In the genomic region with DNA sequence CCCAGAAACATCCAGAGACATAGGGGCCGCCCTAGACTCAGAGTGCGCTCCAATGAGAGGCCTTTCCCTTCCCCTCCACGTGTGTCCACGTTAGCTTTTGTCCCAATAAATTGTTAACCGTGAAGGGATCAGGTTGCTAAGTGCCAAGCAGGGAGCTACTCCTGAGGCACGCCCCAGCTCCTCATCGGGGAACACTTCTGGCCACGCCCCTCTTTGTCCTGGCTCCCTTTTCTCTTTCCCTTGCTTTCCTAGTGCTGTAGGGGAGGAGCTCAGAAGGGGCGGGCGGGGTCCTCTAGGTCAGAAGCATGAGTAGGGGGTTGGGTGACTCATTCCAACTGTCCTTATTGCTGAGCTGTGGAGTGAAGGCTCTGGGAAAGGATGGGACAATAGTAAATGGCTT, we compare ENCODE assay signal across 10 mouse cellular contexts. TPM values are rescaled to one million over a fixed set of nuclear protein-coding genes. Genes with fewer than 3 reads are reported as not detected.
DNase-seq lines count a peak whose midpoint lies in the region; ATAC-seq and TF ChIP-seq lines count a peak whose summit lies in the region.
"Had no signal": no experiment of that assay in that cellular context is flagged by ENCODE, and none has a peak within 500 bp of the region (broad histone marks: within the 10 kb centered on the region; RNA-seq: fewer than 3 reads in every experiment).

No protein-coding gene starts in this region.

- peak; percentile 64 for DNase-seq in hindbrain, embryonic 11.5 days (ENCODE audit: low spot score)
- no peak for DNase-seq in hindbrain, postnatal 0 days (ENCODE audit: low spot score)
- DNase-seq in WW6 (ENCODE audit: low read depth, low spot score), result peak; percentile 79
- peak; percentile 43 for DNase-seq in neural tube, embryonic 10.5 days (ENCODE audit: extremely low spot score, low spot score)
- no peak for DNase-seq in gastrocnemius, adult 8-10 months (ENCODE audit: low spot score in 2 of 2)
- no peak for DNase-seq in cerebellum, adult 18-20 months
- DNase-seq in ovary, postnatal 10 days (ENCODE audit: low spot score), result no peak
- DNase-seq: gastrocnemius, postnatal 10 days had no signal

- H3K27me3 ChIP-seq in hindbrain, embryonic 11.5 days (ENCODE audit: control insufficient read depth, insufficient read depth, low read length), result no peaks in the 10 kb centered on the region
- H3K27me3 ChIP-seq in hindbrain, postnatal 0 days (ENCODE audit: insufficient read depth, low read length), result no peaks in the 10 kb centered on the region
- peaks cover 24% of the 10 kb centered on the region for H3K27me3 ChIP-seq in hindbrain, embryonic 13.5 days

- no peaks in the 10 kb centered on the region for H3K36me3 ChIP-seq in hindbrain, embryonic 11.5 days (ENCODE audit: control insufficient read depth, insufficient read depth, low read length)
- H3K36me3 ChIP-seq in hindbrain, postnatal 0 days (ENCODE audit: insufficient read depth, low read length), result no peaks in the 10 kb centered on the region
- H3K36me3 ChIP-seq in hindbrain, embryonic 13.5 days, result no peaks in the 10 kb centered on the region
- H3K36me3 ChIP-seq: G1E had no signal

- peak; percentile 62 for ATAC-seq in hindbrain, embryonic 11.5 days (ENCODE audit: low FRiP score)
- ATAC-seq in hindbrain, postnatal 0 days, result no peak
- ATAC-seq in hindbrain, embryonic 13.5 days (ENCODE audit: low FRiP score), result no peak

- 0 out of 2 replicates have a peak overlapping the region, but pooled peaks have one; percentile 31 for H3K9ac ChIP-seq in hindbrain, embryonic 11.5 days (ENCODE audit: low read depth, low read length)
- H3K9ac ChIP-seq in hindbrain, postnatal 0 days (replicated peaks; ENCODE audit: low read length), result no peak overlapping the region
- 0 out of 2 replicates have a peak overlapping the region, but pooled peaks have one; percentile 39 for H3K9ac ChIP-seq in hindbrain, embryonic 13.5 days

- no peaks in the 10 kb centered on the region for H3K4me1 ChIP-seq in hindbrain, embryonic 11.5 days (replicated peaks; ENCODE audit: control insufficient read depth, insufficient read depth, low read length)
- no peaks in the 10 kb centered on the region for H3K4me1 ChIP-seq in hindbrain, postnatal 0 days (ENCODE audit: insufficient read depth, low read length)
- H3K4me1 ChIP-seq in hindbrain, embryonic 13.5 days (replicated peaks), result peaks cover 6% of the 10 kb centered on the region

- no peaks in the 10 kb centered on the region for H3K9me3 ChIP-seq in hindbrain, embryonic 11.5 days (ENCODE audit: control insufficient read depth, low read length)
- H3K9me3 ChIP-seq in hindbrain, postnatal 0 days (ENCODE audit: low read length), result no peaks in the 10 kb centered on the region
- no peaks in the 10 kb centered on the region for H3K9me3 ChIP-seq in hindbrain, embryonic 13.5 days
- H3K9me3 ChIP-seq: G1E had no signal

- no peak overlapping the region for H3K27ac ChIP-seq in hindbrain, embryonic 11.5 days (ENCODE audit: low read depth, low read length)
- H3K27ac ChIP-seq in hindbrain, postnatal 0 days, result no peak overlapping the region
- no peak overlapping the region for H3K27ac ChIP-seq in hindbrain, embryonic 13.5 days

- peak overlapping the region; percentile 23 for H3K4me2 ChIP-seq in hindbrain, embryonic 11.5 days (replicated peaks; ENCODE audit: low read depth, low read length)
- H3K4me2 ChIP-seq in hindbrain, postnatal 0 days (ENCODE audit: low read depth, low read length), result no peak overlapping the region
- H3K4me2 ChIP-seq in hindbrain, embryonic 13.5 days, result no peak overlapping the region

- under 1% methylated on average over 10 of the region's 10 CpGs for WGBS in hindbrain, embryonic 11.5 days
- WGBS in hindbrain, postnatal 0 days, result 9% methylated on average over 10 of the region's 10 CpGs
- WGBS in hindbrain, embryonic 13.5 days, result 4% methylated on average over 10 of the region's 10 CpGs

- no peak overlapping the region for H3K4me3 ChIP-seq in hindbrain, embryonic 11.5 days (ENCODE audit: low read depth, low read length)
- no peak overlapping the region for H3K4me3 ChIP-seq in hindbrain, postnatal 0 days (ENCODE audit: low read length)
- H3K4me3 ChIP-seq in hindbrain, embryonic 13.5 days, result no peak overlapping the region

- no peak for TF ChIP-seq CTCF in hindbrain, postnatal 0 days (IDR thresholded peaks at IDR 0.05; ENCODE audit: low read depth)

RNA-seq across cellular contexts. Expression of a gene that starts 8.8 kb away (rescaled TPM):
- 94.2 and 104 TPM in 2 replicates for polyA plus RNA-seq in hindbrain, embryonic 11.5 days (2014; fragmentation: Nextera tagmentation; extraction: Ambion mirVana)
- 121 and 122 TPM in 2 replicates for total RNA-seq in hindbrain, postnatal 0 days (2014; rRNA removed)
- polyA plus RNA-seq in hindbrain, postnatal 0 days (2015; fragmentation: Nextera tagmentation; extraction: Ambion mirVana), result 87.2 and 88.7 TPM in 2 replicates
- 99.1 and 102 TPM in 2 replicates for polyA plus RNA-seq in hindbrain, embryonic 13.5 days (2015; fragmentation: Nextera tagmentation; extraction: Ambion mirVana)
- 10 to 100 TPM; 36.5 to 40.7 (median 39.7) TPM for total RNA-seq in gastrocnemius, adult 8-10 months (2022)

RNA-seq across cellular contexts. Expression of a gene that starts 36.4 kb away (rescaled TPM):
- 0.56 and 0.86 TPM in 2 replicates for polyA plus RNA-seq in hindbrain, embryonic 11.5 days (2014; fragmentation: Nextera tagmentation; extraction: Ambion mirVana)
- total RNA-seq in hindbrain, postnatal 0 days (2014; rRNA removed), result 0.32 and 2.4 TPM in 2 replicates
- polyA plus RNA-seq in hindbrain, postnatal 0 days (2015; fragmentation: Nextera tagmentation; extraction: Ambion mirVana), result 1.2 and 1.3 TPM in 2 replicates
- polyA plus RNA-seq in hindbrain, embryonic 13.5 days (2015; fragmentation: Nextera tagmentation; extraction: Ambion mirVana), result 2.1 and 2.4 TPM in 2 replicates
- total RNA-seq in gastrocnemius, adult 8-10 months (2022), result not detected
- total RNA-seq: G1E had no signal
- polyA plus RNA-seq: G1E had no signal

RNA-seq across cellular contexts. Expression of a gene that starts 37.6 kb away (rescaled TPM):
- polyA plus RNA-seq in hindbrain, embryonic 11.5 days (2014; fragmentation: Nextera tagmentation; extraction: Ambion mirVana), result 43.7 and 45.4 TPM in 2 replicates
- 67.0 and 72.5 TPM in 2 replicates for total RNA-seq in hindbrain, postnatal 0 days (2014; rRNA removed)
- 38.6 and 39.7 TPM in 2 replicates for polyA plus RNA-seq in hindbrain, postnatal 0 days (2015; fragmentation: Nextera tagmentation; extraction: Ambion mirVana)
- polyA plus RNA-seq in hindbrain, embryonic 13.5 days (2015; fragmentation: Nextera tagmentation; extraction: Ambion mirVana), result 40.6 and 40.8 TPM in 2 replicates
- total RNA-seq in gastrocnemius, adult 8-10 months (2022), result 10 to 100 TPM; 63.0 to 69.4 (median 67.5) TPM

RNA-seq across cellular contexts. Expression of a gene that starts 51.1 kb away (rescaled TPM):
- 1,258 and 1,259 TPM in 2 replicates for polyA plus RNA-seq in hindbrain, embryonic 11.5 days (2014; fragmentation: Nextera tagmentation; extraction: Ambion mirVana)
- 939 and 1,848 TPM in 2 replicates for total RNA-seq in hindbrain, postnatal 0 days (2014; rRNA removed)
- 1,254 and 1,260 TPM in 2 replicates for polyA plus RNA-seq in hindbrain, postnatal 0 days (2015; fragmentation: Nextera tagmentation; extraction: Ambion mirVana)
- 1,179 and 1,235 TPM in 2 replicates for polyA plus RNA-seq in hindbrain, embryonic 13.5 days (2015; fragmentation: Nextera tagmentation; extraction: Ambion mirVana)
- 100 to 1,000 TPM; 576 to 726 (median 610) TPM for total RNA-seq in gastrocnemius, adult 8-10 months (2022)

RNA-seq across cellular contexts. Expression of a gene that starts 53.2 kb away (rescaled TPM):
- 363 and 381 TPM in 2 replicates for polyA plus RNA-seq in hindbrain, embryonic 11.5 days (2014; fragmentation: Nextera tagmentation; extraction: Ambion mirVana)
- total RNA-seq in hindbrain, postnatal 0 days (2014; rRNA removed), result 279 and 501 TPM in 2 replicates
- 691 and 728 TPM in 2 replicates for polyA plus RNA-seq in hindbrain, postnatal 0 days (2015; fragmentation: Nextera tagmentation; extraction: Ambion mirVana)
- polyA plus RNA-seq in hindbrain, embryonic 13.5 days (2015; fragmentation: Nextera tagmentation; extraction: Ambion mirVana), result 507 and 515 TPM in 2 replicates
- 100 to 1,000 TPM; 325 to 413 (median 358) TPM for total RNA-seq in gastrocnemius, adult 8-10 months (2022)

Comparison
In these comparisons a context has a peak if more than half of its experiments do, and no peak if none do; other contexts are left out.
1. DNase-seq: peak in hindbrain, embryonic 11.5 days (single experiment), WW6 (single experiment) and neural tube, embryonic 10.5 days (single experiment); none in hindbrain, postnatal 0 days (single experiment), gastrocnemius, adult 8-10 months (0 of 2), cerebellum, adult 18-20 months (0 of 2) and ovary, postnatal 10 days (single experiment).